Mouse (Mus musculus) olfactory bulb, adult 2 months (tissue): ENCODE results near the gene Colq. TPM values are rescaled to one million over a fixed set of nuclear protein-coding genes. Genes with fewer than 3 reads are reported as not detected.

ENCODE experiments used
- H3K27ac ChIP-seq: fragments of 200-500 bp; 2 replicates; pipeline ENCODE4 v1.5.1; 2012; ENCODE audit warnings: low read depth, low read length; ENCODE audit not compliant: insufficient read depth
- H3K4me1 ChIP-seq: fragments of 200-500 bp; 2 replicates; pipeline ENCODE4 v1.6.1; 2012; ENCODE audit warnings: low read length; ENCODE audit not compliant: control insufficient read depth, insufficient read depth
- H3K4me3 ChIP-seq: fragments of 200-500 bp; 2 replicates; pipeline ENCODE4 v1.5.1; 2012; ENCODE audit warnings: mild to moderate bottlenecking, low read depth, low read length, moderate library complexity; ENCODE audit not compliant: insufficient read depth
- CTCF ChIP-seq: fragments of 200-500 bp; IDR thresholded peaks from 2 replicates; pipeline ENCODE4 v1.5.1; 2012; ENCODE audit warnings: low read depth, mild to moderate bottlenecking, low read length, moderate library complexity; ENCODE audit not compliant: insufficient read depth
- POLR2A ChIP-seq: fragments of 200-500 bp; IDR thresholded peaks from 2 replicates; pipeline ENCODE4 v1.6.1; 2012; ENCODE audit warnings: mild to moderate bottlenecking, low read depth, low read length, moderate library complexity; ENCODE audit not compliant: insufficient read depth
- WGBS: fragments of 180-500 bp; shearing (Covaris S2); methylation state at CpG from one replicate; pipeline ENCODE4 v1.1.7; 2018; 5-methylcytosine and 5-hydroxymethylcytosine counted together
- polyA plus RNA-seq: library from polyadenylated mRNA; stranded (reverse); fragments of >200 nt; gene quantifications from 2 replicates; pipeline ENCODE4 v1.2.4, GENCODE M21; 2012; ENCODE audit warnings: low replicate concordance; ENCODE audit not compliant: missing spikeins, insufficient read depth, insufficient read length

Colq gene
- polyA plus RNA-seq, 1 experiment = not detected

DNA sequence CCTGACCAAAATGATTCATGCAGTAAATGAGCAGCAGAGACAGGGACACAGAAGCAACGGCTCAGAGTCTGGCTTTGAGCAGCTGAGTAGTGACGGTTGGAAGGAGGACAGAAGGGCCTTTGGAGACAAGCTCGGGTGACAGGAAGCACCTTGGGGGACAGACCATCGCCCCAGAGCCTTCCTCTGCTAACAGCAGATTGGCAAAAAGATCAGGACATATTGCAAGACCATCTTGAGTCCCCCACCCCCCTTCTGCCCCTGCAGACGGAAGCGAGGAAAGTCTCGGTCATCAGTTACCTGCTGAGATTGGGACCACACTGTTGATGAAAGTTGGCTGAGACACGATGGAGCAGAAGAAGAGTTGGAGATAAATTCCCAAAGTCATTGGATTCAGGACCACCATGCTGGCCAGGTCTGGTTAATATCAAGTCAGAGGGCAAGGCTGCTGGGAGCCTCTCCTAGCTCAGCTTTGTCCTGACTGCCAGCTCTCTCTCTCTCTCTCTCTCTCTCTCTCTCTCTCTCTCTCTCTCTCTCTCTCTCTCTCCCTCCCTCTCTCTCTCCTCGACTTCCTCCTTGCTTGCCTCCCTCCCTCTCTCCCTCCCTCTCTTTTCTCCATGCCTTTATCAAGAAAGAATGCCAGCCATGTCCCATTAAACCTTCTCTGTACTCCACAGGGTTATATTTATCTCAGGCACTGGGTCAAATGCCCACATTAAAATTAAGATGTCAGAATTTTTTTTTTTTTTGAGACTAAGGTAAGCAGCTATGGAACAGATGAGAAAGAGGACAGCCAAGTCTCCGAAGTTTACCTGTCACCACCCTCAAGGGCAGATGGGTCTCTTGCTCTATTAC lies 14.1 kb downstream of the Colq start:
- TF ChIP-seq CTCF = no peak
- no peak for TF ChIP-seq POLR2A
- H3K4me3 ChIP-seq = peak overlapping the region; percentile 12; the same call in 1 of the 2 replicates
- peaks cover 14% of the 10 kb centered on the region for H3K4me1 ChIP-seq
- 66% methylated on average over 10 of the region's 10 CpGs for WGBS
- H3K27ac ChIP-seq = no peak overlapping the region

DNA sequence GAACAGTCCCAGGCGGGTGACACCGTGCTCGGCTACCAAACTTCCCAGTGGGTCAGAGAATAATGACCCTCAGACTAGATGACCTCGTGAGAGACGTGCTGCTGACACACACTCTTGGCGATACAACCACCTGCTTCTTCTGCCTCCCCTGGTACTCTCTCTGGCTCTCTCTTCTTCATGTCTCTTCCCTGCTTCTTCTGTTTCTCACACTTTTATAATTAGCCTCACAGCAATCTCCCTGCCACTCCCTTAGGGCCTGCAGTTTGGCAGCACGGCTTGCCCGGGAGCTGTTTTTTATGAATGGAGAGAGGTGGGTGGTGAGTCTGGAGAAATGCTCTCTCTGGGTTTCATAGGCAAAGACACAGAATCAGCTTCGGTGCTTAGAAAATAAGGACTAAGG lies 15.3 kb downstream of the Colq start:
- Histone ChIP-seq H3K27ac (no peak overlapping the region), H3K4me1 (peaks cover 14% of the 10 kb centered on the region), H3K4me3 (no peak overlapping the region)
- 58% methylated on average over 9 of the region's 9 CpGs for WGBS
- no peak for TF ChIP-seq CTCF
- TF ChIP-seq POLR2A = no peak

DNA sequence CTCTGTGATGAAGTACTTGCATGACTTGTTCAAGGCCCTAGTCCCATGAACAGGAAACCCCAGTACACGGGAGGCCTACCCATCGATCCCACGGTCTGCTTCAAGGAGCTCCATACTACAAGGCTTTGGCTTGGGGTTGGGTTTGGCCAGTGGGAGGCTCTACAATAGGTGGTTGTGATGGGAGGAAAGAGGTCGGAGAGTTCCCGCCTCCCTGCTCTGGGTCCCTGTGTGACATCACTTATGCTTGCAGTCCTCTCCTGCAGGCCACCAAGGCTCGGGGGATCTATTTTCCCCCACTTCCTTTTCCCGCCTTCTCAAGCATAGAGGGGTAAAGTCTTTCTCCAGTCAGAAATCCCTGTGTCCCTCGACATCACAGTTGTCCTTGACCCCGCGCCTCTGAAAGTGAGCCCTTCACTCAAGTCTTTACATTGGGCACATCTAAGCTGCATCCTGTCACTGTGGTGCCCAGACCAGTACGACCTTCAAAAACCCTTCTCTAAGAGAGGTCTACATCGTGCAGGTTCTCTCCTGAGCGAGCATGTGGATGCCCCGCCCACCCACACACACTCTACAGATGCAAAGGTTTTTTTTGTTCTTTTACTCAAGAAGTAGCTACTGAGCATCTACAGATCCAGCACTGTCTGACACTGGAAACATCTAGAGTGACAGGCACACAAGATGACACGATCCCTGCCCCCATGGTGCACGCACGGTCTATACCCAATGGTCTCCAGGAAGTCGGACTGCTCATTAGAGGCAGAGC lies 16.1 kb downstream of the Colq start:
- no peak for TF ChIP-seq POLR2A
- no peak for TF ChIP-seq CTCF
- Histone ChIP-seq H3K27ac (no peak overlapping the region), H3K4me1 (peaks cover 14% of the 10 kb centered on the region), H3K4me3 (no peak overlapping the region)
- 92% methylated on average over 18 of the region's 18 CpGs for WGBS

DNA sequence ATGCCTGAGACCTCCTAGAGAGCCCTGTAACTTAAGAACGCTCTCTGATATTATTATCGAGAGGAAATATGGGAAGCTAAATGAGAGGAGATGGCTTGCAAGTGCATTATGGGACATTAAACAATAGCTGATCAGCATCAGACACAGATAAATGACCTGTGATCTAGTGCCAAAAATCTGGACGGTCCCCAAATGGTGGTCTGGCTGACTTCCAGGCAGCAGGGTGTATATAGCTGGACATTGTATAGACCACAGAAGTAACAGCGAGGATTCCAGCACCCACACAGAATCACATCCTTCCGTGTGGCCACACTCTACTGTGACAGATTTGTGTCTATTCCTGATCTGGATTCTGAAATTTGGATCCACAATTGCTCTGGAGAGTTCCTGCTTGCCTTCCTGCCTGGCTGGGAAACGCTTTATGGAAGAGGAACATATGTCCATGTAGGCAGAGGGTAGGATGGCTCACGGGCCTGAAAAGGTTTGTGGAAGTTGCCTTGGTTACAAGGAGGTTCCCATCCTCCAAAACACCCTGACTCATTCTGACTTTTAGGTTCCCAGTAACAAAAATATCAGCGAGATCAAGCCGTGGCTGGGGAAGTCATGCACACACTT lies 18.5 kb downstream of the Colq start:
- H3K27ac ChIP-seq = no peak overlapping the region
- peaks cover 14% of the 10 kb centered on the region for H3K4me1 ChIP-seq
- 54% methylated on average over 9 of the region's 9 CpGs for WGBS

DNA sequence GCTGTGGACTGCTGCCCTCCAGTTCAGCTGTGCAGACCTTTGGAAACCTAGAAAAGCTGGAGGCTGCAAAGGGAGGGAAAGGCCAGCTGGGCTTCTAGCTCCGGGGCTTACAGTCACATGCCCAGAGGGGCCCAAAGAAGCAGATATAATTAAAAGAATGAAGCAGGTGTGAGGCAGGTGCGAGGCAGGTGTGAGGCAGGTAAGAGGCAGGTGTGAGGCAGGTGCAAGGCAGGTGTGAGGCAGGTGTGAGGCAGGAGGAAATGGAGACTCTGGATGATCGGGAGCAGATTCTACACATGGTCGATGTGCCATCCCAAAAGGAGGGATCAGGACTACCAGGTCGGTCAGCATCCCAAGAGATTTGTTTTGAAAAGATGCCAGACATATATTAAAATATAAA lies 19.7 kb downstream of the Colq start:
- WGBS = 89% methylated on average over 5 of the region's 5 CpGs
- Histone ChIP-seq H3K4me3 (no peak overlapping the region), H3K4me1 (peaks cover 13% of the 10 kb centered on the region), H3K27ac (no peak overlapping the region)
- TF ChIP-seq POLR2A (no peak), CTCF (no peak)

More for the DNA sequence above, 18.5 kb downstream of the Colq start:
- H3K4me3 ChIP-seq = no peak overlapping the region
- TF ChIP-seq POLR2A (no peak), CTCF (no peak)

DNA sequence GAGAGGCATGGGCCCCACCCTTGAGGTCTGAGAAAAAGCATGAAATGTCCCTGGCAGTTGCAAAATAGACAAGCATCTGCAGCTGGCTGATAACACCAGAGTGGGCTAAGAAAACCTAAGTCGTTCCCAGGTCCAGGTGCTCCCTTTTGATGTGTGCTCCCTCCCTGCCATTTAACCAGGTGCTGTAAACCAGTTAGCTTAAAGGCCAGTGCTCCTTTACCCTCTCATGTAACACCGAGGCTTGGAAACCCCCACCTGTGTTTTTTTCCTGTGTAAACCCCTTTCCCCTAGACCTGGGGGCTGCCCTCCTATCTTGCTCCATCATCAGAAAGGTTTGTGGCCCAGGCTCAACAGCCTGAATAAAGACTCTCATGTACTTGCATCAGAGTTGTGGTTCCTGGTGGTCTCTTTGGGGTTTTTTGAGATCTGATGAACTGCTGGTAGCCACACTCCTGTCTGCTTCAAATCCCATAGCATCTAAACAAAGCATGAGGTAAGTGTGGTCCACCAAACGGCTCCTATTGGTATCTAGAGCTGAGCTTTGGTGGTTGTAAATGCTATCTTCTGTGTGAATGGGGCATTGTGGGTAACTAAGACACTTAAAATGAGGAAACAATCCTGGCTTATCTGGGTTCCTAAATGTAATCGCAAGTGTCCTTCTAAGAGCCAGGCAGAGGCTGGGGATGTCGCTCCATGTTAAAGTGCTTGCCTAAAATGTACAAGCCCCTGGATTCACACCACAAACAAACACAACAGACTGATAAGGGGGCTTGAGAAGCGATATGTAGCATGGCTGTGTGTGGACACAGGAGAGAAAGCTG lies 20.8 kb downstream of the Colq start:
- Histone ChIP-seq H3K4me1 (peaks cover 4% of the 10 kb centered on the region; the same call in 1 of the 2 replicates), H3K4me3 (no peak overlapping the region), H3K27ac (no peak overlapping the region)
- WGBS = 88% methylated on average over 6 of the region's 6 CpGs
- TF ChIP-seq CTCF (no peak), POLR2A (no peak)

DNA sequence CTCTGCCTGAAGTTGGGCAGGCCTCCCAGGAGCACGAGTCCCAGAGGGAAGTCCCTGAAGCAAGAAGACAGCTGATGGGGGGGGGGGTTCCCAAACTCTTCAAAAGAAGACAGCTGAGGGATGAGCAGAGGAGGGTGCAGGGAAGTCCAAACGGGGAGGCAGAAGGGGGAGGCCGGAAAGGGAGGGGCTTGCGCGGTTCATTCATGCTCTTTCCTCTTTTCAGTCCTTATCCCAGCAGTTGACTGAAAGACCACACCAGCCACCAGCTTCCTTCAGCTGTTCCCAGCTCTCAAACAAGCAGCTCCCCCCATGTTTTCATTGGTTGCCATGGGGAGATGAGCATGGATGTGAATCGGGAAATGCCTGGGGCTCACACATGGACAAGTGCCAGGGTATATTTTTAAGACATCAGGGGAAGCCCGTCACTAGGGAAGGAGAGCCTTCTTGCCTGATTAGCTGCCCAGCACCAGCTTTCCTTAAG lies 22.0 kb downstream of the Colq start:
- WGBS = 51% methylated on average over 7 of the region's 7 CpGs
- Histone ChIP-seq H3K4me1 (peaks cover 5% of the 10 kb centered on the region; the same call in 1 of the 2 replicates), H3K27ac (no peak overlapping the region), H3K4me3 (no peak overlapping the region)
- TF ChIP-seq POLR2A = no peak
